In genomic region chr13:74260231-74260992, GRCm38 (mm10) we compare ENCODE assay signal across 8 mouse cellular contexts. TPM values are rescaled to one million over a fixed set of nuclear protein-coding genes. Genes with fewer than 3 reads are reported as not detected.
DNase-seq lines count a peak whose midpoint lies in the region; ATAC-seq and TF ChIP-seq lines count a peak whose summit lies in the region.

No protein-coding gene starts in this region.

- H3K4me2 ChIP-seq in heart, embryonic 11.5 days, result peak overlapping the region; percentile 89
- peak overlapping the region; percentile 83 for H3K4me2 ChIP-seq in kidney, embryonic 14.5 days (replicated peaks; ENCODE audit: low read depth, low read length)
- peak overlapping the region; percentile 70 for H3K4me2 ChIP-seq in liver, embryonic 15.5 days

- intact Hi-C loops in gastrocnemius, adult 2 months (cut with DNase I), result no loop called here

- peak overlapping the region; percentile 73 for H3K27ac ChIP-seq in gastrocnemius, adult 2 months
- peak overlapping the region; percentile 67 for H3K27ac ChIP-seq in brown adipose tissue, adult 24 weeks (replicated peaks; ENCODE audit: low read depth, low read length)
- H3K27ac ChIP-seq in heart, embryonic 11.5 days (ENCODE audit: low read depth, low read length), result no peak overlapping the region
- H3K27ac ChIP-seq in kidney, embryonic 14.5 days (ENCODE audit: low read depth, low read length), result no peak overlapping the region
- peak overlapping the region; percentile 42 for H3K27ac ChIP-seq in liver, embryonic 15.5 days (replicated peaks)

- H3K36me3 ChIP-seq in heart, embryonic 11.5 days (ENCODE audit: control insufficient read depth, insufficient read depth, low read length), result no peaks in the 10 kb centered on the region
- H3K36me3 ChIP-seq in kidney, embryonic 14.5 days (ENCODE audit: control insufficient read depth, insufficient read depth, low read length), result no peaks in the 10 kb centered on the region
- H3K36me3 ChIP-seq in liver, embryonic 15.5 days (replicated peaks), result no peaks in the 10 kb centered on the region

- peak; percentile 40 for TF ChIP-seq CTCF in gastrocnemius, adult 2 months (IDR thresholded peaks at IDR 0.05)

- peak; percentile 25 for DNase-seq in gastrocnemius, adult 2 months
- DNase-seq in gastrocnemius, adult 8-10 months (ENCODE audit: low spot score in 2 of 2), result no peak
- peak; percentile 38 for DNase-seq in naive thymus-derived CD4-positive, alpha-beta T cell, adult 2 months (ENCODE audit: low read depth)
- peak; percentile 60 for DNase-seq in testis, postnatal 10 days (ENCODE audit: low spot score)

- peak; percentile 78; the same call in 1 of the 2 replicates for ATAC-seq in heart, embryonic 11.5 days (replicated peaks; ENCODE audit: insufficient number of reproducible peaks, low FRiP score, low TSS enrichment)
- ATAC-seq in kidney, embryonic 14.5 days (ENCODE audit: low FRiP score, low TSS enrichment), result peak; percentile 89
- ATAC-seq in liver, embryonic 15.5 days (ENCODE audit: insufficient read depth), result peak; percentile 34; the same call in 1 of the 2 replicates

- peak overlapping the region; percentile 70 for H3K4me3 ChIP-seq in gastrocnemius, adult 2 months
- H3K4me3 ChIP-seq in brown adipose tissue, adult 24 weeks (ENCODE audit: insufficient read depth, low read depth, low read length), result peak overlapping the region; percentile 50
- peak overlapping the region; percentile 59 for H3K4me3 ChIP-seq in heart, embryonic 11.5 days (ENCODE audit: low read depth, low read length)
- peak overlapping the region; percentile 45 for H3K4me3 ChIP-seq in kidney, embryonic 14.5 days (ENCODE audit: low read length)
- H3K4me3 ChIP-seq in liver, embryonic 15.5 days (replicated peaks), result peak overlapping the region; percentile 45

- 5% methylated on average over 10 of the region's 10 CpGs for WGBS in heart, embryonic 11.5 days (ENCODE audit: insufficient replicate concordance)
- 2% methylated on average over 10 of the region's 10 CpGs for WGBS in kidney, embryonic 14.5 days
- 6% methylated on average over 10 of the region's 10 CpGs for WGBS in liver, embryonic 15.5 days (ENCODE audit: insufficient replicate concordance)

- no peaks in the 10 kb centered on the region for H3K4me1 ChIP-seq in brown adipose tissue, adult 24 weeks (ENCODE audit: control insufficient read depth, insufficient read depth, insufficient read length, low read length)
- H3K4me1 ChIP-seq in heart, embryonic 11.5 days (ENCODE audit: control insufficient read depth, insufficient read depth, low read length), result 0 out of 2 replicates have a peak, but pooled peaks cover 3% of the 10 kb centered on the region
- peaks cover 3% of the 10 kb centered on the region; the same call in 1 of the 2 replicates for H3K4me1 ChIP-seq in kidney, embryonic 14.5 days (ENCODE audit: control insufficient read depth, insufficient read depth, low read length)
- H3K4me1 ChIP-seq in liver, embryonic 15.5 days (replicated peaks), result peaks cover 9% of the 10 kb centered on the region

- no peaks in the 10 kb centered on the region for H3K9me3 ChIP-seq in heart, embryonic 11.5 days (replicated peaks; ENCODE audit: control insufficient read depth, low read length)
- no peaks in the 10 kb centered on the region for H3K9me3 ChIP-seq in kidney, embryonic 14.5 days (ENCODE audit: control insufficient read depth, low read length)
- no peaks in the 10 kb centered on the region for H3K9me3 ChIP-seq in liver, embryonic 15.5 days (replicated peaks)

- H3K9ac ChIP-seq in heart, embryonic 11.5 days (ENCODE audit: low read depth, low read length), result peak overlapping the region; percentile 78
- peak overlapping the region; percentile 56 for H3K9ac ChIP-seq in kidney, embryonic 14.5 days (ENCODE audit: low read depth, low read length)
- H3K9ac ChIP-seq in liver, embryonic 15.5 days, result peak overlapping the region; percentile 20; the same call in 1 of the 2 replicates

- no peaks in the 10 kb centered on the region for H3K27me3 ChIP-seq in heart, embryonic 11.5 days (ENCODE audit: control insufficient read depth, insufficient read depth, low read length)
- H3K27me3 ChIP-seq in kidney, embryonic 14.5 days (ENCODE audit: control insufficient read depth, insufficient read depth, low read length), result no peaks in the 10 kb centered on the region
- peaks cover 33% of the 10 kb centered on the region for H3K27me3 ChIP-seq in liver, embryonic 15.5 days

RNA-seq across cellular contexts. Expression of gene Ahrr, which starts 31.7 kb away (rescaled TPM):
- not detected for total RNA-seq in gastrocnemius, adult 2 months (2021)
- not detected for total RNA-seq in gastrocnemius, adult 8-10 months (2022)
- polyA plus RNA-seq in brown adipose tissue, adult 24 weeks (2012; ENCODE audit: insufficient read depth, insufficient read length, missing spikeins), result not detected in 2 replicates
- 0.70 and 0.76 TPM in 2 replicates for polyA plus RNA-seq in heart, embryonic 11.5 days (2014; fragmentation: Nextera tagmentation; extraction: Ambion mirVana)
- polyA plus RNA-seq in kidney, embryonic 14.5 days (2014; fragmentation: Nextera tagmentation; extraction: Ambion mirVana), result 0.39 and 0.65 TPM in 2 replicates
- 0.03 and 0.61 TPM in 2 replicates for polyA plus RNA-seq in liver, embryonic 15.5 days (2015; fragmentation: Nextera tagmentation; extraction: Ambion mirVana)

RNA-seq across cellular contexts. Expression of gene Exoc3, which starts 51.9 kb away (rescaled TPM):
- total RNA-seq in gastrocnemius, adult 2 months (2021), result 10 to 100 TPM; 30.7 to 35.3 TPM
- total RNA-seq in gastrocnemius, adult 8-10 months (2022), result 10 to 100 TPM; 27.8 to 36.4 (median 35.1) TPM
- polyA plus RNA-seq in brown adipose tissue, adult 24 weeks (2012; ENCODE audit: insufficient read depth, insufficient read length, missing spikeins), result 46.9 and 55.9 TPM in 2 replicates
- polyA plus RNA-seq in heart, embryonic 11.5 days (2014; fragmentation: Nextera tagmentation; extraction: Ambion mirVana), result 58.0 and 64.4 TPM in 2 replicates
- 65.8 and 83.2 TPM in 2 replicates for polyA plus RNA-seq in kidney, embryonic 14.5 days (2014; fragmentation: Nextera tagmentation; extraction: Ambion mirVana)
- polyA plus RNA-seq in liver, embryonic 15.5 days (2015; fragmentation: Nextera tagmentation; extraction: Ambion mirVana), result 23.7 and 24.0 TPM in 2 replicates

RNA-seq across cellular contexts. Expression of gene Pdcd6, which starts 57.0 kb away (rescaled TPM):
- 10 to 100 TPM; 18.0 to 18.3 TPM for total RNA-seq in gastrocnemius, adult 2 months (2021)
- 10 to 100 TPM; 13.2 to 17.5 (median 16.4) TPM for total RNA-seq in gastrocnemius, adult 8-10 months (2022)
- polyA plus RNA-seq in brown adipose tissue, adult 24 weeks (2012; ENCODE audit: insufficient read depth, insufficient read length, missing spikeins), result 98.6 and 99.7 TPM in 2 replicates
- polyA plus RNA-seq in heart, embryonic 11.5 days (2014; fragmentation: Nextera tagmentation; extraction: Ambion mirVana), result 102 and 103 TPM in 2 replicates
- polyA plus RNA-seq in kidney, embryonic 14.5 days (2014; fragmentation: Nextera tagmentation; extraction: Ambion mirVana), result 163 and 185 TPM in 2 replicates
- 65.9 and 69.8 TPM in 2 replicates for polyA plus RNA-seq in liver, embryonic 15.5 days (2015; fragmentation: Nextera tagmentation; extraction: Ambion mirVana)

Comparison
In these comparisons a context has a peak if more than half of its experiments do, and no peak if none do; other contexts are left out.
1. DNase-seq: peak in gastrocnemius, adult 2 months (single experiment), naive thymus-derived CD4-positive, alpha-beta T cell, adult 2 months (single experiment) and testis, postnatal 10 days (single experiment); none in gastrocnemius, adult 8-10 months (0 of 2).
2. H3K27ac ChIP-seq: peak in gastrocnemius, adult 2 months (single experiment), brown adipose tissue, adult 24 weeks (single experiment) and liver, embryonic 15.5 days (single experiment); none in heart, embryonic 11.5 days (single experiment) and kidney, embryonic 14.5 days (single experiment).
3. ATAC-seq: peak in every context shown above with its lines; median percentile 89 in kidney, embryonic 14.5 days; 78 in heart, embryonic 11.5 days; 34 in liver, embryonic 15.5 days.
4. H3K9ac ChIP-seq: peak in every context shown above with its lines; median percentile 78 in heart, embryonic 11.5 days; 56 in kidney, embryonic 14.5 days; 20 in liver, embryonic 15.5 days.
5. Peak in every context shown above with its lines, with median percentiles within 50 percentile points of each other: H3K4me3 ChIP-seq and H3K4me2 ChIP-seq.